Mouse (Mus musculus): Measurements from ENCODE around the gene Cilp2. TPM values are rescaled to one million over a fixed set of nuclear protein-coding genes. Genes with fewer than 3 reads are reported as not detected.

Gene Cilp2
- 0.03 and 0.06 TPM in 2 replicates for polyA plus RNA-seq (2015; fragmentation: Nextera tagmentation; extraction: Ambion mirVana)

GRCm38 (mm10) chr8:69887289-69888243 is at the start of gene Cilp2:
TSS of gene Cilp2 (minus strand) at chr8:69887687.
- H3K4me3 ChIP-seq (replicated peaks), result 0 out of 2 replicates have a peak within 1 kb of the TSS, but pooled peaks have one; percentile 14
- H3K9me3 ChIP-seq (replicated peaks), result no peaks in the 10 kb centered on the region
- 2% methylated on average over 60 of the region's 60 CpGs for WGBS (ENCODE audit: insufficient replicate concordance)
- H3K36me3 ChIP-seq (replicated peaks), result no peaks in the 10 kb centered on the region
- peak within 1 kb of the TSS; percentile 37 for H3K4me2 ChIP-seq
- no peak for ATAC-seq (ENCODE audit: insufficient read depth)
- H3K27me3 ChIP-seq, result peaks cover 88% of the 10 kb centered on the region
- no peak within 1 kb of the TSS for H3K9ac ChIP-seq
- no peak within 1 kb of the TSS for H3K27ac ChIP-seq (replicated peaks)
- H3K4me1 ChIP-seq (replicated peaks), result peaks cover 21% of the 10 kb centered on the region

- Histone ChIP-seq H3K9me3 (replicated peaks) (no peaks in the 10 kb centered on the region), H3K27me3 (no peaks in the 10 kb centered on the region), H3K4me2 (no peak overlapping the region), H3K36me3 (replicated peaks) (peaks cover 51% of the 10 kb centered on the region), H3K9ac (no peak overlapping the region), H3K27ac (replicated peaks) (peak overlapping the region; percentile 39; the same call in 1 of the 2 replicates), H3K4me1 (replicated peaks) (peaks cover 64% of the 10 kb centered on the region), H3K4me3 (replicated peaks) (no peak overlapping the region)
- WGBS (ENCODE audit: insufficient replicate concordance), result 75% methylated on average over 7 of the region's 7 CpGs
- 0 out of 2 replicates have a peak, but pooled peaks have one; percentile 2 for ATAC-seq (ENCODE audit: insufficient read depth)
Measured at GRCm38 (mm10) chr8:69936050-69936794, 48.7 kb upstream of the Cilp2 start.

- no peak for ATAC-seq (ENCODE audit: insufficient read depth)
- Histone ChIP-seq H3K4me3 (replicated peaks) (no peak overlapping the region), H3K9ac (no peak overlapping the region), H3K27ac (replicated peaks) (no peak overlapping the region), H3K36me3 (replicated peaks) (peaks cover 58% of the 10 kb centered on the region), H3K9me3 (replicated peaks) (no peaks in the 10 kb centered on the region), H3K27me3 (no peaks in the 10 kb centered on the region), H3K4me1 (replicated peaks) (peaks cover 56% of the 10 kb centered on the region), H3K4me2 (no peak overlapping the region)
- 88% methylated on average over 3 of the region's 3 CpGs for WGBS (ENCODE audit: insufficient replicate concordance)
Measured at GRCm38 (mm10) chr8:69935431-69935830, 47.9 kb upstream of the Cilp2 start.

- Histone ChIP-seq H3K4me2 (no peak overlapping the region), H3K9ac (no peak overlapping the region), H3K9me3 (replicated peaks) (no peaks in the 10 kb centered on the region), H3K27me3 (no peaks in the 10 kb centered on the region), H3K36me3 (replicated peaks) (peaks cover 58% of the 10 kb centered on the region), H3K4me1 (replicated peaks) (peaks cover 48% of the 10 kb centered on the region), H3K27ac (replicated peaks) (no peak overlapping the region), H3K4me3 (replicated peaks) (no peak overlapping the region)
- 75% methylated on average over 5 of the region's 5 CpGs for WGBS (ENCODE audit: insufficient replicate concordance)
- no peak for ATAC-seq (ENCODE audit: insufficient read depth)
Measured at GRCm38 (mm10) chr8:69934582-69934981, 47.1 kb upstream of the Cilp2 start.

- Histone ChIP-seq H3K4me2 (no peak overlapping the region), H3K27me3 (no peaks in the 10 kb centered on the region), H3K4me3 (replicated peaks) (no peak overlapping the region), H3K27ac (replicated peaks) (no peak overlapping the region), H3K36me3 (replicated peaks) (peaks cover 58% of the 10 kb centered on the region), H3K9me3 (replicated peaks) (no peaks in the 10 kb centered on the region), H3K9ac (no peak overlapping the region), H3K4me1 (replicated peaks) (peaks cover 42% of the 10 kb centered on the region)
- ATAC-seq (ENCODE audit: insufficient read depth), result no peak
- 35% methylated on average over 2 of the region's 2 CpGs for WGBS (ENCODE audit: insufficient replicate concordance)
Measured at GRCm38 (mm10) chr8:69933811-69934210, 46.3 kb upstream of the Cilp2 start.

DNA sequence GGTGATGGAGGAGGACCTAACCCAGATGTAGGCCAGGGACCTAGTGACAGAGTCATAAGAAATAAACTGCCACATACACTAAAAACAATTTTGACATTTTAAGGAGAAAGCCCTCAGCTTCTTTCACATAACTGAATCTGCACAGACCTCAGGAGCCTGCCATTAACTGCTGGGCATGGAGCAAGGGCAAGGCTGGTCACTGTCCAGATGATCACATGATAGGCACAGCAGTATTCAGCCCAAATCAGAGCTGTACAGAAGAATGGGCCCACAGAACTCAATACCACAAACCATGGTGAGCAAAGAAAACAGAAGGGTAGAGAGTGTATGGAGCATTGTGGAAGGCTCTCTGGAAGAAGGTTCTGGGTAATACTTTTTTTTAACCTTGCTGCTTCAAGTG is 39.4 kb upstream of the Cilp2 start:
- Histone ChIP-seq H3K4me3 (replicated peaks) (no peak overlapping the region), H3K4me2 (no peak overlapping the region), H3K4me1 (replicated peaks) (peaks cover 46% of the 10 kb centered on the region), H3K27ac (replicated peaks) (no peak overlapping the region), H3K9ac (no peak overlapping the region), H3K27me3 (no peaks in the 10 kb centered on the region), H3K36me3 (replicated peaks) (peaks cover 18% of the 10 kb centered on the region), H3K9me3 (replicated peaks) (no peaks in the 10 kb centered on the region)
- no peak for ATAC-seq (ENCODE audit: insufficient read depth)

- Histone ChIP-seq H3K36me3 (replicated peaks) (peaks cover 8% of the 10 kb centered on the region), H3K4me3 (replicated peaks) (no peak overlapping the region), H3K9me3 (replicated peaks) (no peaks in the 10 kb centered on the region), H3K9ac (no peak overlapping the region), H3K4me2 (peak overlapping the region; percentile 25), H3K27me3 (no peaks in the 10 kb centered on the region), H3K27ac (replicated peaks) (peak overlapping the region; percentile 35), H3K4me1 (replicated peaks) (peaks cover 75% of the 10 kb centered on the region)
- no peak for ATAC-seq (ENCODE audit: insufficient read depth)
- WGBS (ENCODE audit: insufficient replicate concordance), result 7% methylated on average over 1 of the region's 1 CpGs
Measured at GRCm38 (mm10) chr8:69923986-69924385, 36.5 kb upstream of the Cilp2 start.

- Histone ChIP-seq H3K9ac (no peak overlapping the region), H3K4me3 (replicated peaks) (no peak overlapping the region), H3K4me1 (replicated peaks) (peaks cover 83% of the 10 kb centered on the region), H3K27me3 (no peaks in the 10 kb centered on the region), H3K27ac (replicated peaks) (peak overlapping the region; percentile 83), H3K4me2 (peak overlapping the region; percentile 57), H3K9me3 (replicated peaks) (no peaks in the 10 kb centered on the region), H3K36me3 (replicated peaks) (peaks cover 26% of the 10 kb centered on the region)
- no peak for ATAC-seq (ENCODE audit: insufficient read depth)
- 87% methylated on average over 2 of the region's 2 CpGs for WGBS (ENCODE audit: insufficient replicate concordance)
Measured at GRCm38 (mm10) chr8:69921141-69921540, 33.7 kb upstream of the Cilp2 start.

DNA sequence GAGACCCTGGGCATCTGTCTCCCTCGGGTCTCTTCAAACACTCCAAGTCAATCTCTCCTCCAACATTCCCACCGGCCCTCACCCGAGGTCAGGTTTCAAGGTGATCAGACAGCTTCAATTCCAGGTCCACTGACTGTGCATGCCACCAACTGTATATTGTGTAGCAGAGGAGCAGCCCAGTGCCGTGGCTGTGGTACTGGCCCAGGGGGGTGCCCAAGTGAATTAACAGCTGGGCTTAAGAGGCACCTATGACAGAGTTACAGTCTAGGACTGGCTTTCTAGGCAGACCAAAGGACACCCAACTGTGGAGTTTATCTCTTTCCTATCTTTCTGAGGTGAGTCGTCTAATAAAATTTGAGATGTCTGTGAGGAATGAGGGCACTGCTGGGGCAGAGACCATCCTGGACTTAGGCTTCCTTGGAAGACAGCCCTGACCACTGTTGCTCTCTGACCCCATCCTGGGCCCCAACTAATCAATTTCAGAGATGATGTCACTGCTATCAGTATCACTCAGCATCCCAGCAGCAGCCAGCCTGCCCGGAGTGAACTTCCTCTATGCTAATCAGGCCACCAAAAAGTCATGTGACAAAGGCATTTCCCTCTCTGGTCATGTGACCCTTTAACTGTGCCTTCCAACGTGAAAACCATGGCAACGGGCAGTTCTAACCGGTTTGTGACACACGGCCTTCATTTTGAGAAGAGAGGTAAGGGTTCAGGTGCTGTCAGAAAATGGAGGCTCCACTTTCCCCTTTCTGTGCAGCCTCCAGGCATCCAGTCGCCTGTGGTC is 32.6 kb upstream of the Cilp2 start:
- H3K9ac ChIP-seq, result peak overlapping the region; percentile 41
- H3K27me3 ChIP-seq, result no peaks in the 10 kb centered on the region
- peak overlapping the region; percentile 57 for H3K4me2 ChIP-seq
- H3K36me3 ChIP-seq (replicated peaks), result peaks cover 32% of the 10 kb centered on the region
- peaks cover 76% of the 10 kb centered on the region for H3K4me1 ChIP-seq (replicated peaks)
- peak; percentile 75 for ATAC-seq (ENCODE audit: insufficient read depth)
- H3K9me3 ChIP-seq (replicated peaks), result no peaks in the 10 kb centered on the region
- H3K4me3 ChIP-seq (replicated peaks), result peak overlapping the region; percentile 14; the same call in 1 of the 2 replicates
- peak overlapping the region; percentile 83 for H3K27ac ChIP-seq (replicated peaks)
- WGBS (ENCODE audit: insufficient replicate concordance), result 27% methylated on average over 11 of the region's 11 CpGs

DNA sequence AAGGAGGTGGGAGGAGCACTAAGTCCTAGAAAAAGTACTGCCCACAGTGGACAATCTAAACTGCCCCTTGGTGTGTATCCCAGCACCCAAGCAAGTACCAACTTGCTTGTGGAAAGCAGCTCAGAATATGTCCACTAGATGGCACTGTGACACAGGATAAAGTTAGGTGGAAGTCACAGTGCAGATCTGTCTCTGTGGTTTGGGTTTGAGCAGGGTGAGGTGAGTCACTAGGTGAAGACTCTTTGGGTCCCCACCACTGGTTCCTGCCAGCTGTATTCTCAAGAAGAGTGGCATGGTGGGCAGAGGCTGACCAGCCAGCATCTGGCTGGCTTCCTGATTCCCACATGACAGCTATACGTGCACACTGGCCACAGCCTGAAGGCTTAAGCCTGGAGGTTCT is 31.5 kb upstream of the Cilp2 start:
- peaks cover 42% of the 10 kb centered on the region for H3K36me3 ChIP-seq (replicated peaks)
- peaks cover 66% of the 10 kb centered on the region for H3K4me1 ChIP-seq (replicated peaks)
- 0 out of 2 replicates have a peak, but pooled peaks have one; percentile 23 for ATAC-seq (ENCODE audit: insufficient read depth)
- H3K27ac ChIP-seq (replicated peaks), result peak overlapping the region; percentile 83
- H3K4me3 ChIP-seq (replicated peaks), result no peak overlapping the region
- no peak overlapping the region for H3K4me2 ChIP-seq
- 42% methylated on average over 1 of the region's 1 CpGs for WGBS (ENCODE audit: insufficient replicate concordance)
- no peaks in the 10 kb centered on the region for H3K27me3 ChIP-seq
- H3K9me3 ChIP-seq (replicated peaks), result no peaks in the 10 kb centered on the region
- no peak overlapping the region for H3K9ac ChIP-seq

Measured in liver, embryonic 15.5 days (tissue).